Mouse (Mus musculus): ENCODE measurements around the gene Fbp1.
"Not testable (repeated sequence)": the region's sequence is repeated elsewhere in the genome, so short reads cannot be mapped to it uniquely, and the experiment has no call there.

GRCm38 (mm10) chr13:62815705-62816104 lies 72.4 kb downstream of the Fbp1 start:
- TF ChIP-seq CTCF, POLR2A (IDR thresholded peaks at IDR 0.05; ENCODE audit: extremely low read depth, insufficient read depth, low read length): not testable (repeated sequence)
